Mouse (Mus musculus) cerebellum, adult 11 months (tissue): ENCODE data around the gene Gm40193.

Source experiments
- DNase-seq: peaks from one replicate; pipeline ENCODE4 v3.0.0; 2022

The Gm40193 gene

GRCm38 (mm10) chr11:70502018-70502417 is 30.7 kb downstream of the Gm40193 start:
- no peak for DNase-seq

- no peak for DNase-seq
Observed at GRCm38 (mm10) chr11:70500476-70500812, 32.3 kb downstream of the Gm40193 start.

- no peak for DNase-seq
Observed at GRCm38 (mm10) chr11:70499566-70500475, 32.9 kb downstream of the Gm40193 start.

GRCm38 (mm10) chr11:70489684-70490083 is 43.1 kb downstream of the Gm40193 start:
- no peak for DNase-seq

GRCm38 (mm10) chr11:70489138-70489537 is 43.6 kb downstream of the Gm40193 start:
- DNase-seq, result no peak

- DNase-seq, result no peak
Observed at GRCm38 (mm10) chr11:70487816-70488215, 44.9 kb downstream of the Gm40193 start.

- no peak for DNase-seq
Observed at GRCm38 (mm10) chr11:70485498-70485897, 47.2 kb downstream of the Gm40193 start.
